Mouse (Mus musculus) thymus, postnatal 14 days (tissue): Measurements from ENCODE around the gene Hbb-bh1.
"Not testable (repeated sequence)": the region's sequence is repeated elsewhere in the genome, so short reads cannot be mapped to it uniquely, and the experiment has no call there.

Source experiments
- DNase-seq: peaks from one replicate; pipeline ENCODE4 v3.0.0; 2021

Gene Hbb-bh1

GRCm38 (mm10) chr7:103811223-103811845, 31.6 kb downstream of the Hbb-bh1 start:
- DNase-seq, result no peak

- no peak for DNase-seq
Measured at GRCm38 (mm10) chr7:103810746-103811145, 32.2 kb downstream of the Hbb-bh1 start.

- no peak for DNase-seq
Measured at GRCm38 (mm10) chr7:103810296-103810695, 32.7 kb downstream of the Hbb-bh1 start.

- DNase-seq, result no peak
Measured at GRCm38 (mm10) chr7:103809801-103810155, 33.2 kb downstream of the Hbb-bh1 start.

- DNase-seq, result no peak
Measured at GRCm38 (mm10) chr7:103808971-103809800, 33.8 kb downstream of the Hbb-bh1 start.

GRCm38 (mm10) chr7:103808120-103808519, 34.8 kb downstream of the Hbb-bh1 start:
- DNase-seq, result not testable (repeated sequence)

GRCm38 (mm10) chr7:103806856-103807255, 36.1 kb downstream of the Hbb-bh1 start:
- DNase-seq, result peak; percentile 15

- no peak for DNase-seq
Measured at GRCm38 (mm10) chr7:103792669-103793388, 50.1 kb downstream of the Hbb-bh1 start.

GRCm38 (mm10) chr7:103791721-103792120, 51.2 kb downstream of the Hbb-bh1 start, which contains the start of gene Olfr67:
Gene Olfr67 (minus strand): TSS chr7:103791821.
- DNase-seq, result no peak
